Mouse (Mus musculus) olfactory bulb, adult 2 months (tissue): ENCODE data around the gene Hpd.

Experiments
- CTCF ChIP-seq: fragments of 200-500 bp; IDR thresholded peaks from 2 replicates; pipeline ENCODE4 v1.5.1; 2012; ENCODE audit warnings: low read depth, mild to moderate bottlenecking, low read length, moderate library complexity; ENCODE audit not compliant: insufficient read depth
- POLR2A ChIP-seq: fragments of 200-500 bp; IDR thresholded peaks from 2 replicates; pipeline ENCODE4 v1.6.1; 2012; ENCODE audit warnings: mild to moderate bottlenecking, low read depth, low read length, moderate library complexity; ENCODE audit not compliant: insufficient read depth

DNA sequence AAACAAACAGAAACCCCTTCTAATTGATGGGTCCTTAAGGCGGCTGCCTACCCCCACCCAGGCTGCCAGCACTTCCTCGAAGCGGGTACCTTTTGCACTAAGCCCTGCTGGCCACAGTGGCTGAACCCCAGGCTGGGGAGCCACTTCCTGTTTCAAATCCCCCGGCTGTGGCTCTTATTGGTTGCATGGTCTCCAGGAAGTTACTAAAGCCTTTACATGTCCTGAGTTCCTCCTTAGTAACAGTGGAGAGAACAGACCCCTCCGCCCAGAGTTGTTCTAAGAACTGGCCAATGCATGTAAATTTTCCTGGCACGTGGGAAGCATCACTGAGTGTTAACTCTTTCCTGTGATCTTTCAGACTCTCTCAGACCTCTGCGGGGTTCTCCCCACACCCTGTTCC, 31.4 kb downstream of the Hpd start:
- no peak for TF ChIP-seq CTCF
- TF ChIP-seq POLR2A, result no peak
